21 mouse cellular contexts compared by ENCODE assay signal in genomic region chr6:121103406-121104171, GRCm38 (mm10). TPM values are rescaled to one million over a fixed set of nuclear protein-coding genes. Genes with fewer than 3 reads are reported as not detected.
DNase-seq lines count a peak whose midpoint lies in the region; ATAC-seq and TF ChIP-seq lines count a peak whose summit lies in the region.
"Had no signal": no experiment of that assay in that cellular context is flagged by ENCODE, and none has a peak within 500 bp of the region (broad histone marks: within the 10 kb centered on the region; RNA-seq: fewer than 3 reads in every experiment).

No protein-coding gene starts in this region.

- peaks cover 37% of the 10 kb centered on the region for H3K79me2 ChIP-seq in CH12.LX (replicated peaks; ENCODE audit: control insufficient read depth, extremely low read depth, insufficient read depth, poor library complexity, severe bottlenecking)

- no peak overlapping the region for H3K9ac ChIP-seq in heart, postnatal 0 days (replicated peaks; ENCODE audit: low read depth, low read length)
- peak overlapping the region; percentile 20; the same call in 1 of the 2 replicates for H3K9ac ChIP-seq in CH12.LX (ENCODE audit: insufficient read depth, low read depth)
- H3K9ac ChIP-seq: forebrain, embryonic 15.5 days; hindbrain, embryonic 13.5 days; limb, embryonic 15.5 days; neural tube, embryonic 15.5 days had no signal

- peaks cover 42% of the 10 kb centered on the region for H3K4me1 ChIP-seq in heart, postnatal 0 days (ENCODE audit: control insufficient read depth, insufficient read depth)
- H3K4me1 ChIP-seq in CH12.LX (ENCODE audit: control insufficient read depth in 1 of 2, insufficient read depth in 2 of 2) = peaks cover 50 to 96% of the 10 kb centered on the region in 2 experiments

- WGBS in heart, postnatal 0 days = 67% methylated on average over 14 of the region's 14 CpGs

- H3K4me3 ChIP-seq in gastrocnemius, adult 2 months = peak overlapping the region; percentile 31
- no peak overlapping the region for H3K4me3 ChIP-seq in heart, postnatal 0 days (ENCODE audit: low read depth, low read length)
- H3K4me3 ChIP-seq in CH12.LX (replicated peaks in 1 of 3; ENCODE audit: low read depth in 2 of 3, low read length in 2 of 3, poor library complexity in 1 of 3) = peak overlapping the region; percentile 43 to 55 (median 51)
- H3K4me3 ChIP-seq: forebrain, embryonic 15.5 days; hindbrain, embryonic 13.5 days; limb, embryonic 10.5 days; limb, embryonic 15.5 days; neural tube, embryonic 15.5 days had no signal

- no peak for DNase-seq in gastrocnemius, adult 2 months
- no peak for DNase-seq in gastrocnemius, postnatal 14 days
- DNase-seq in heart, postnatal 0 days (ENCODE audit: low spot score) = no peak
- no peak for DNase-seq in heart, postnatal 14 days
- peak; percentile 86 for DNase-seq in CH12.LX (ENCODE audit: extremely low read depth)
- no peak for DNase-seq in lung, adult 18-20 months
- DNase-seq: kidney, adult 9 months; kidney, postnatal 10 days; layer of hippocampus, adult 9-11 months; lung, postnatal 4 days; midbrain, embryonic 14.5 days; retina, postnatal 1 day; right cerebral cortex, postnatal 14 days; thymus, postnatal 4 days had no signal

- no peaks in the 10 kb centered on the region for H3K9me3 ChIP-seq in heart, postnatal 0 days (replicated peaks; ENCODE audit: control insufficient read depth, low read length)
- H3K9me3 ChIP-seq in CH12.LX (replicated peaks; ENCODE audit: low read length) = peaks cover 7% of the 10 kb centered on the region
- H3K9me3 ChIP-seq: forebrain, embryonic 15.5 days; hindbrain, embryonic 13.5 days; limb, embryonic 10.5 days; limb, embryonic 15.5 days; neural tube, embryonic 15.5 days had no signal

- no peak for TF ChIP-seq RAD21 in CH12.LX (IDR thresholded peaks at IDR 0.05; ENCODE audit: low read depth, low read length)

- no peaks in the 10 kb centered on the region for H3K27me3 ChIP-seq in heart, postnatal 0 days (ENCODE audit: control insufficient read depth, insufficient read depth, low read length)
- H3K27me3 ChIP-seq in CH12.LX (replicated peaks) = no peaks in the 10 kb centered on the region
- H3K27me3 ChIP-seq: forebrain, embryonic 15.5 days; hindbrain, embryonic 13.5 days; limb, embryonic 15.5 days; neural tube, embryonic 15.5 days had no signal

- in situ Hi-C loops in CH12.LX (cut with MboI; ENCODE audit: low pct_ligation_motif_present, low pct_unique_long_range_greater_than_20kb, low sequenced_read_pairs) = loop anchor here (5.0 kb wide), 1 partner anchor 36 kb away; no protein-coding TSS in a partner anchor

- no peak for TF ChIP-seq EP300 in heart, postnatal 0 days (IDR thresholded peaks at IDR 0.05; ENCODE audit: low read depth)
- TF ChIP-seq EP300 in CH12.LX (IDR thresholded peaks at IDR 0.05; ENCODE audit: low read length) = no peak

- peak; percentile 37; the same call in 1 of the 2 replicates for TF ChIP-seq POLR2A in CH12.LX (IDR thresholded peaks at IDR 0.05; ENCODE audit: low read depth, low read length)

- peak overlapping the region; percentile 84 for H3K27ac ChIP-seq in gastrocnemius, adult 2 months
- H3K27ac ChIP-seq in heart, postnatal 0 days (ENCODE audit: low read depth) = 0 out of 2 replicates have a peak overlapping the region, but pooled peaks have one; percentile 21
- peak overlapping the region; percentile 79 for H3K27ac ChIP-seq in CH12.LX (ENCODE audit: insufficient read depth, low read depth)
- H3K27ac ChIP-seq: forebrain, embryonic 15.5 days; hindbrain, embryonic 13.5 days; limb, embryonic 10.5 days; limb, embryonic 15.5 days; neural tube, embryonic 15.5 days had no signal

- peaks cover 27% of the 10 kb centered on the region; the same call in 1 of the 2 replicates for H3K36me3 ChIP-seq in heart, postnatal 0 days (replicated peaks; ENCODE audit: control insufficient read depth, insufficient read depth, low read length)
- H3K36me3 ChIP-seq in CH12.LX (replicated peaks in 1 of 2; ENCODE audit: control insufficient read depth in 1 of 2, insufficient read depth in 1 of 2, low read length in 1 of 2) = peaks cover 6 to 38% of the 10 kb centered on the region in 2 experiments
- H3K36me3 ChIP-seq: limb, embryonic 15.5 days; neural tube, embryonic 15.5 days had no signal

- TF ChIP-seq CTCF in gastrocnemius, adult 2 months (IDR thresholded peaks at IDR 0.05) = no peak
- TF ChIP-seq CTCF in heart, postnatal 0 days (IDR thresholded peaks at IDR 0.05; ENCODE audit: low read depth) = no peak
- no peak for TF ChIP-seq CTCF in CH12.LX (conservative IDR thresholded peaks at IDR 0.05 in 1 of 2, IDR thresholded peaks at IDR 0.05 in 1 of 2; ENCODE audit: low read depth in 2 of 2, low read length in 2 of 2)

- dilution Hi-C loops in CH12.LX (cut with MboI; ENCODE audit: extremely low pct_ligation_motif_present, extremely low pct_unique_long_range_greater_than_20kb, low sequenced_read_pairs) = no loop called here

- intact Hi-C loops in gastrocnemius, adult 2 months (cut with DNase I) = no loop called here
- intact Hi-C loops in gastrocnemius, postnatal 14 days (cut with DNase I; ENCODE audit: low total_unique reads) = loop anchor here (10.0 kb wide), 1 partner anchor 49 kb away; no protein-coding TSS in a partner anchor
- intact Hi-C loops in heart, postnatal 14 days (cut with DNase I) = loop anchor here (10.0 kb wide), 1 partner anchor 59 kb away; no protein-coding TSS in a partner anchor

- no peak overlapping the region for H3K4me2 ChIP-seq in heart, postnatal 0 days (ENCODE audit: low read depth, low read length)
- H3K4me2 ChIP-seq in CH12.LX (ENCODE audit: insufficient read depth, low read depth, poor library complexity, severe bottlenecking) = peak overlapping the region; percentile 42
- H3K4me2 ChIP-seq: forebrain, embryonic 15.5 days; hindbrain, embryonic 13.5 days; limb, embryonic 15.5 days; neural tube, embryonic 15.5 days had no signal

- ATAC-seq in heart, postnatal 0 days (ENCODE audit: insufficient read depth, low read depth) = no peak
- peak; percentile 39 for ATAC-seq in common myeloid progenitor, adult 5-6 weeks (replicated peaks; ENCODE audit: low read depth, poor library complexity, severe bottlenecking)
- ATAC-seq: forebrain, embryonic 15.5 days; intestine, postnatal 0 days had no signal

TF ChIP-seq in CH12.LX, 34 proteins besides CTCF, POLR2A, EP300 and RAD21:
- TF ChIP-seq ELF1 (IDR thresholded peaks at IDR 0.05; ENCODE audit: low read depth, low read length) (peak; percentile 46), SIN3A (IDR thresholded peaks at IDR 0.05; ENCODE audit: low read length) (peak; percentile 32; the same call in 1 of the 2 replicates), IRF4 (IDR thresholded peaks at IDR 0.05; ENCODE audit: low read depth, low read length) (no peak), ZC3H11A (IDR thresholded peaks at IDR 0.05; ENCODE audit: low read depth, low read length) (no peak), JUN (IDR thresholded peaks at IDR 0.05; ENCODE audit: insufficient read depth, low read depth, low read length) (no peak), MYC (IDR thresholded peaks at IDR 0.05; ENCODE audit: low read depth, low read length) (peak; percentile 44; the same call in 1 of the 2 replicates), POLR2AphosphoS2 (IDR thresholded peaks at IDR 0.05; ENCODE audit: low read depth, low read length) (no peak), NELFE (IDR thresholded peaks at IDR 0.05; ENCODE audit: low read depth, low read length) (peak; percentile 54; the same call in 1 of the 2 replicates), ZKSCAN1 (IDR thresholded peaks at IDR 0.05; ENCODE audit: borderline replicate concordance, low read depth, low read length) (no peak), ZMIZ1 (IDR thresholded peaks at IDR 0.05; ENCODE audit: low read depth, low read length) (no peak), MEF2A (IDR thresholded peaks at IDR 0.05; ENCODE audit: borderline replicate concordance, low read depth, low read length) (no peak), SMC3 (IDR thresholded peaks at IDR 0.05; ENCODE audit: low read depth, low read length) (no peak), JUND (conservative IDR thresholded peaks at IDR 0.05; ENCODE audit: low read depth, low read length) (no peak), TBP (conservative IDR thresholded peaks at IDR 0.05; ENCODE audit: low read depth, low read length) (peak; percentile 73; the same call in 1 of the 2 replicates), PAX5 (IDR thresholded peaks at IDR 0.05; ENCODE audit: low read length) (no peak), NRF1 (IDR thresholded peaks at IDR 0.05; ENCODE audit: low read depth, low read length) (peak; percentile 81), MAX (IDR thresholded peaks at IDR 0.05; ENCODE audit: low read length) (peak; percentile 65; the same call in 1 of the 2 replicates), MAZ (IDR thresholded peaks at IDR 0.05; ENCODE audit: low read depth, low read length) (no peak), CHD2 (IDR thresholded peaks at IDR 0.05; ENCODE audit: low read length) (no peak; the same call in 1 of the 2 replicates), BHLHE40 (IDR thresholded peaks at IDR 0.05; ENCODE audit: low read depth, low read length) (peak; percentile 47), HCFC1 (IDR thresholded peaks at IDR 0.05; ENCODE audit: low read depth, low read length) (no peak; the same call in 1 of the 2 replicates)

RNA-seq across cellular contexts. Expression of gene Mical3, which starts 27.2 kb away (rescaled TPM):
- 10 to 100 TPM; 53.3 to 71.9 TPM for total RNA-seq in gastrocnemius, adult 2 months (2021)
- 10 to 100 TPM; 45.6 to 53.0 TPM for total RNA-seq in gastrocnemius, postnatal 14 days (2021)
- total RNA-seq in heart, postnatal 0 days (2014; rRNA removed; ENCODE audit: low replicate concordance) = 79.3 and 94.8 TPM in 2 replicates
- polyA plus RNA-seq in heart, postnatal 0 days (2015; fragmentation: Nextera tagmentation; extraction: Ambion mirVana) = 23.2 and 30.8 TPM in 2 replicates
- total RNA-seq in heart, postnatal 14 days (2021) = 100 to 1,000 TPM; 114 to 124 TPM
- total RNA-seq in CH12.LX (2012; rRNA removed) (22.1 and 26.8 TPM in 2 replicates), CH12.LX (2014; rRNA removed) (7.9 and 10.2 TPM in 2 replicates)
- polyA plus RNA-seq in CH12.LX (2012; ENCODE audit: insufficient read length, low read depth) = 56.3 and 61.3 TPM in 2 replicates
- 22.0 and 24.3 TPM in 2 replicates for total RNA-seq in common myeloid progenitor, adult 5-6 weeks (2017)

Comparison
In these comparisons a context has a peak if more than half of its experiments do, and no peak if none do; other contexts are left out.
1. H3K27ac ChIP-seq: peak in every context shown above with its lines; median percentile 84 in gastrocnemius, adult 2 months; 79 in CH12.LX; 21 in heart, postnatal 0 days.